Mouse (Mus musculus): ENCODE data around the gene Vegfc.

Vegfc gene

GRCm38 (mm10) chr8:54077271-54078120 is at the start of gene Vegfc:
Gene Vegfc (plus strand): TSS chr8:54077606.
- in situ Hi-C loops (cut with MboI; ENCODE audit: unreplicated experiment in 2 of 2) = loop anchor here (5.0 to 25.0 kb wide), 4 partner anchors 75 to 410 kb away; no protein-coding TSS in a partner anchor

DNA sequence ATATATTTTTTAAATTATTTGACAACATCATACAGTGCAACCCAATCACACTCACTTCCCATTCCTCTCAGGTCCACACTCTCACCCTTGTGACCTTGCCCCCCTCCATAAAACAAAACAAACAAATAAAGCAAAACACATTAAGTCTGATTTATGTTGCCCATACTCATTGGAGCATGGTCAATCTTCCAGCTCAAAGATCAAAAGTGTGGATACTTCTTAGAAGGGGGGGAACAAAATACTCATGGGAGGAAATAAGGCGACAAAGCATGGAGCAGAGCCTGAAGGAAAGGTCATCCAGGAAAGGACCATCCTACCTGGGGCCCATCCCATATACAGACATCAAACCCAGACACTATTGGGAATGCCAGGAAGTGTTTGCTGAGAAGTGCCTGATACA is 42.8 kb upstream of the Vegfc start:
- in situ Hi-C loops (cut with MboI; ENCODE audit: unreplicated experiment in 2 of 2) = no loop called here

DNA sequence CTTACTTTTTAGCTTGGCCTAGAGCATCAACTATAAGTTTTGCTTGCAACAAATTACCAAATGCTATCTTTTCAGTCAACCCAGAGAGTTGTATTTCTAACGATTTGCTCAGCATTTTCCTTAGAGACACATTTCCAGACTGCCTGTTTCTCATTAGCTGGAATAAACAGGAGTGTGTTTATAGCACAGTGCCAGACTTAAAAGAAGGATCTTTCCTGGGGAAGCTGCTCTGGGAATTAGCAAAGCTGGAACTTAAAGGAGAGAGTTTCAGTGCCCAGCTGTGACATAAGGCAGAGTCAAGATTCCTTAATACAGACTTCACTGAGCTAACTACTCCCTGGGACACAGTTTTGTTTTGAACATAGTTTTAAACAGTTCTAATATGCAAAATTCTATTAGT is 34.8 kb upstream of the Vegfc start:
- in situ Hi-C loops (cut with MboI; ENCODE audit: unreplicated experiment in 2 of 2) = no loop called here

DNA sequence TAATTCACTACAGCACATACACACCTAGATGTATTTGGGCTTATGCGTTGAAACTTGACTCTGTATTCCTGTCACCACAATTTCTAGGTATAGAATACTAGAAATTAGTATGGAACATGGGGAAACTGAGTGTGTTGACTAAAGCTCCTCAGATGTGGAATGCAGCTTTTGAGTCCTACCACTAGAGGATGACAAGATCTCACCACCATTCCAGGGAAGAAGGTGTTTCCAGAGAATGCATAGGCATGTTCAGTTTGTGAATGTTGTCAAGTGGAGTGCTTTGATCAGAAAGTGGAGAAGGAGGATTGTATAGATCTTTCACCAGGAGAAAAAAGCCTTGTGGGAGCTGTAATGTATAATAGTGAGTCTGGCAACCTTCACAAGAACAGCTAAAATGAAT is 33.9 kb upstream of the Vegfc start:
- in situ Hi-C loops (cut with MboI; ENCODE audit: unreplicated experiment in 2 of 2) = no loop called here

GRCm38 (mm10) chr8:54053210-54053609 is 24.2 kb upstream of the Vegfc start:
- in situ Hi-C loops (cut with MboI; ENCODE audit: unreplicated experiment in 2 of 2) = no loop called here

GRCm38 (mm10) chr8:54065492-54065891 is 11.9 kb upstream of the Vegfc start:
- in situ Hi-C loops (cut with MboI; ENCODE audit: unreplicated experiment in 2 of 2) = no loop called here

DNA sequence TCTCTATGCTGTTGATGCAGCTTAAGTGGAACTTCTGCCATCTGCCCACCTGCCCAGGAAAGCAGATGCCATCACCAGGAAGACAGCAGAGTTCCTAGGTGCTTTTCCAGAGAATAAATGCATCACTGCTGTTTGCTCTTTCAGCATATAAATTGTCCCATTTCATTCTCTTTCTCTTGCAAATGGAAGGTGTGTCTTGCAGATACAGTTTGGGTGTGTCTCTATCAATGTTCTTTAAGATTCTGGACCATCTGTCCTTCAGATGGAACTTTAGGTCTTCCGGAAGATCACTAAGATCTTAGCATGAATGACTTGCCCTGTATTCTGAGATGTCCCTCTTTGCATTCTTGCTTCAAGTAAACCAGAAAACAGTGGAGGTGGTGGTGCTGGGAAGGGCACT is 1.1 kb upstream of the Vegfc start:
- in situ Hi-C loops (cut with MboI; ENCODE audit: unreplicated experiment in 2 of 2) = loop anchor here (5.0 to 25.0 kb wide), 4 partner anchors 76 to 411 kb away; no protein-coding TSS in a partner anchor

DNA sequence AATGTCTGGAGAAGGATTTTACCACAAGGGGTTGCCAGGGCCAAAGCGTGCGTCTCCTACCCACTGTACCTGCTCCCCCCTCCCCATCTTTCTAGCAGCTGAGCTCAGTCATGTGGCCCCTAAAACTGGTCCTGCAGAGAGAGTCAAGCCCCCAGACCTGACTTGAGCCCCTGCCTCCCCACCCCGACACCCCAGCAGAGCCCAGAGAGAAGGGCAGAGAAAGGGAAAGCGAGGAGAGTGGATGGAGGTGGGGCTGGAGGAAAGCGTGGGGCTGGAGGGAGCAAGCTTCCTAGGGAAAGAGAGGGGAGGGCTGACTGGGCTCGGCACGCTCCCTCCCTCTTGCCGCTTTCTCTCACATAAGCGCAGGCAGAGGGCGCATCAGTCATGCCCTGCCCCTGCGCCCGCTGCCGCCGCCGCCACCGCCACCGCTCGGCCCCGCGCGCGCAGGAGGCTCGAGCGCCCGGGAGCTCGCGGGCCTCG is 575 bp upstream of the Vegfc start:
- in situ Hi-C loops (cut with MboI; ENCODE audit: unreplicated experiment in 2 of 2) = loop anchor here (5.0 to 25.0 kb wide), 4 partner anchors 75 to 410 kb away; no protein-coding TSS in a partner anchor

GRCm38 (mm10) chr8:54078121-54078440 is 675 bp downstream of the Vegfc start:
- in situ Hi-C loops (cut with MboI; ENCODE audit: unreplicated experiment in 2 of 2) = loop anchor here (5.0 to 25.0 kb wide), 4 partner anchors 74 to 409 kb away; no protein-coding TSS in a partner anchor

GRCm38 (mm10) chr8:54079001-54079400 is 1.6 kb downstream of the Vegfc start:
- in situ Hi-C loops (cut with MboI; ENCODE audit: unreplicated experiment in 2 of 2) = loop anchor here (5.0 to 25.0 kb wide), 4 partner anchors 73 to 408 kb away; no protein-coding TSS in a partner anchor

GRCm38 (mm10) chr8:54079601-54080000 is 2.2 kb downstream of the Vegfc start:
- in situ Hi-C loops (cut with MboI; ENCODE audit: unreplicated experiment in 2 of 2) = loop anchor here (5.0 to 25.0 kb wide), 4 partner anchors 73 to 408 kb away; no protein-coding TSS in a partner anchor

DNA sequence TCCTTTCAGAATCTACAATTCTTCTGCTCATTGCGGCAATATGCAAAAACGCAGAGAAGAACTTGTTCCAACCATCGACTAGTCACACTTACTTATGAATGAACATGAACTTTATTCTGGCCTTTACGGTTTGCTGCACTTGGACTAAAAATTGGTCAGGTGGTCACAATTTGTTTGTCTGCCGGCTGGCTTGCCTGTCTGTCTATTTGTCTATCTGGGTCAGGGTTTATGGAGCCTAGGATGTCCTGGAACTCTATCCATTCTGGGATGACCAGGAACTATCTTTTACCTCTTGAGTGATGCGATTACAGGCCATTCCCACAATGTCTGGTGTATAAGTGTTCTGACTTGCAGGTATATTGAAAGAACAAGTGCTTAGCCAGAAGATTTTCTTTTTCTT is 8.5 kb downstream of the Vegfc start:
- in situ Hi-C loops (cut with MboI; ENCODE audit: unreplicated experiment in 2 of 2) = loop anchor here (10.0 to 25.0 kb wide), 2 partner anchors 401 to 471 kb away; no protein-coding TSS in a partner anchor

DNA sequence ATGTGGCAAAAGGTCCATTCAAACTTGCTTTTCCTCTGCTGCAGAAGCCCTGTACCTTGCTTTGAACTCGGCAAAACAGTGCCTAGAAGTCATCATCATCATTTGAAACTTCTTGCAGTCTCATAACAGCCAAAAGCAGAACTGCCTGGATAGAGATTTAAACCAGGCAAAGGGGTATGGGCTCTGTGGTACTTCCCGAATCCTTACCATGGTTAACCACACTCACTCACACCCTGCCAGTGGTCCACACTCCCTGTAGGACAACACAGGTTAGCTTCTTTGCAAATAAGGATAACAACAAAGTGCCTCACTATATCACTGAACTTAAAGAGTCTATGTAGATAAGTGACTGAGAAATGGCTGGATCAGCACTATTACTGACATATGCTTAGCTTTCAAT is 9.7 kb downstream of the Vegfc start:
- in situ Hi-C loops (cut with MboI; ENCODE audit: unreplicated experiment in 2 of 2) = loop anchor here (10.0 to 25.0 kb wide), 2 partner anchors 400 to 472 kb away; no protein-coding TSS in a partner anchor

- in situ Hi-C loops (cut with MboI; ENCODE audit: unreplicated experiment in 2 of 2) = loop anchor here (10.0 to 25.0 kb wide), 2 partner anchors 398 to 474 kb away; no protein-coding TSS in a partner anchor
Measured at GRCm38 (mm10) chr8:54089204-54089603, 11.8 kb downstream of the Vegfc start.

GRCm38 (mm10) chr8:54089901-54090300 is 12.5 kb downstream of the Vegfc start:
- in situ Hi-C loops (cut with MboI; ENCODE audit: unreplicated experiment in 2 of 2) = loop anchor here (10.0 to 25.0 kb wide), 2 partner anchors 397 to 475 kb away; no protein-coding TSS in a partner anchor

DNA sequence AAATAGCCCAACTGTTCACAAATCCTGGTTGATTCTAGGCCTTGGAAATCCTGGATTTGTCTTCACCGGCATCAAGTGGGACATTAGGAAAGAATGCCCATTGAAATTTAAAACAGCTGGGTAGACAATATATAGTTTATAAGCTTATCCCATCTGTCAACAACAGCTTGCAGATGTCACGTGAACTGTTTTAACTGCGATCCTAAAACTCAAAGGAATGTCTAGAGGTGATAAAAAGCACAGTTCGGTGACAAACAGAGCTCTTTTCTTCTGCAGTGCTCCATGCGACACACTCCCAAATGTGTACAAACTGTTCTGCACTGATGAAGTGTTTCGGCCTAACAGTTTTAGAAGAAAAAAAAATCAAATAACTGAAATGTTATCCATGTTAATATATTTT is 22.7 kb downstream of the Vegfc start:
- in situ Hi-C loops (cut with MboI; ENCODE audit: unreplicated experiment in 2 of 2) = no loop called here

DNA sequence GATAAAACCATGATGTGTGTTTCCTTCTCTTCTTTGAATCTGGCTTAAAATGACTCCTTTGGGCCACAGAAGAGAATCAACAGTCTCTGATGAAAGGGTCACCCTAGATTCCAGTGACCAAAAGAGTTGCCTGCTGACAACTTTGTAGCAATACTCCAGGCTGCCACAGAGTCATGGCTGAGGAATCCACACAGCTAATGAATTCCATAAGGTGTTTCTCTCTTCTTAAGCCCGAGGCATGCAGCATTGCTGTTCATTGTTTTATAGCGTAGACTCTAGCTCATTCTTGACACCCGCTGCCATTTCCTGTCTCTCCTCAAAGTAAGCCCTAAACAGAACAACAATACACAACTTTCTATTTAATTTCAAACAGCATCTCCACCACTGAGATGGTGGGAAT is 37.2 kb downstream of the Vegfc start:
- in situ Hi-C loops (cut with MboI; ENCODE audit: unreplicated experiment in 2 of 2) = no loop called here

DNA sequence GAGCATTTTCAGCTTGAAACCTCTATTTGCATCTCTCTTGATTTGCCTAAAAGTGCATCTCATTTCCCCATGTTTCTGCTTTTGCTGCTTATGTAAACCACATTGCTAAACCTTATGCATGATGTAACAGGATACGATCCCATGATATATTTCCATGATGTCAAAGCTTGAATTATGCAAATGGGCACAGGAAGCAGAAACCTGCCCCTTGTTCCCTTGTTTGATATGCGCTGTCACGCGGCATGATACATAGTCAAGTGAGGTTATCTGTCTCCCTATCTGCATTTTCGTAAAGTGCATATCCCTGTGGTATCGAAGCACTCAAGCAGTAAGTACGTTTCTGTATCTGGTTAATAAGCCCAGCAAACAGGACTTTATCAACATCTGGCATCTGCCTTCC is 42.7 kb downstream of the Vegfc start:
- in situ Hi-C loops (cut with MboI; ENCODE audit: unreplicated experiment in 2 of 2) = no loop called here

DNA sequence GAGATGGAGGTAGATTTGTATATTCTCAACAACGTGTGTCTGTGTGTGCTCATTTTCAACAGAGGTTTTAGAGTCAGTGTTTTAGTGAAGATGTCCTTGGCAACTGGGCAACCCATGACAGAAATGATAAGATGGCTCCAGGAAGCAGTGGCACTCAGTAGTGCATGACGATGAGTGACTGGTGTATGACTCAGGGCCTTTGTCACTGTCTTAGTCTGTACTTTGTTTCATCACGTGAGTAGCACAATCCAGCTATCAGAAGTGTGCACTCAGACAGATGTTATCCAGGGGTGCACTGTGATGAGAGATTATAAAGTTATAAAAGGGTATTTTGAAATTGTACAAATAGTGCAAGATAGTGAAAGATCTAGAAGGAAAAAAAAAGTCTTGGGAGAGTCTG is 44.5 kb downstream of the Vegfc start:
- in situ Hi-C loops (cut with MboI; ENCODE audit: unreplicated experiment in 2 of 2) = no loop called here

GRCm38 (mm10) chr8:54122345-54122744 is 44.9 kb downstream of the Vegfc start:
- in situ Hi-C loops (cut with MboI; ENCODE audit: unreplicated experiment in 2 of 2) = no loop called here

- in situ Hi-C loops (cut with MboI; ENCODE audit: unreplicated experiment in 2 of 2) = no loop called here
Measured at GRCm38 (mm10) chr8:54130558-54130957, 53.2 kb downstream of the Vegfc start.

- in situ Hi-C loops (cut with MboI; ENCODE audit: unreplicated experiment in 2 of 2) = loop anchor here (5.0 to 10.0 kb wide), 5 partner anchors 76 to 548 kb away; partner anchors contain the start of gene Vegfc (in 1 of the 2)
Measured at GRCm38 (mm10) chr8:54153240-54153639, 75.8 kb downstream of the Vegfc start.
